Mouse (Mus musculus): ENCODE data around the gene Mast3.
"Not testable (repeated sequence)": the region's sequence is repeated elsewhere in the genome, so short reads cannot be mapped to it uniquely, and the experiment has no call there.

Gene Mast3

DNA sequence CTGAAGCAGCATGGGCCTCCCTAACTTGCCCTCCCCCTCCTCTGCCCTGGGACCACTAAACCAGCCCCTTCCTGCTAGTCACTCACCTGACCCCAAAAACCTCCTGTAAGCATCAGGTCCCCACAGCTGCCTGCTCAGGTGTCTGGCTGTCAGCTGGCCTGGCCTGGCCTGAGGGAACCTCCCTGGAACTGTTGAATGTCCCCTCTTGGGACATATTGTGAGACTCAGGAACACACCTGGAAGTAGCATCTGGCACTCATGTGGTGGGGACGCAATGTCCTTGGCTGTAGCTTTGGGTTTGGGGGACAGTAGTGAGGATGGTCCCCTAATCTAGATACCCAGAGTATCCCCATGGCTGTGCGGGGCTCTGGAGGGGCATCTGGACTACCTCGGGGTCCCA is 29.2 kb upstream of the Mast3 start:
- no peak for DNase-seq (ENCODE audit: low spot score)

DNA sequence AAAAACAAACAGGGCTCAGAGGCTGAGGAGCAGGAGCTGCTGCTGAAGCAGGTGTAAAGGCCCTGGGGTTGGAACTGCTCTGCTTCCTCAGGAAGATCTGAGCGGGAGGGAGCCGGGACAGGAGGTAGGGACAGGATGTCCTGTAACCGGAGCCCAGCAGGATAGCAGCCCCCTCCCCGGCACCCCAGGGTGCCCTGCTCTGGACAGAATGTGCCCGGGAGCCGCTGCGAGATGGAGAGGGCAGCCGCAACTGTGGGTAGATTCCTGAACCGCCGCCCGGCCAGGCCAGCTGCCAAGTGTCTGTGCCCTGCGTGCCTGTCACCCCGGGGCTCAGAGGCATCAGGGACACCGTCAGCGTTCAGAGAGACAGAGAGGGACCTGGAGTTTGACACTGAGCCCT is 28.7 kb upstream of the Mast3 start:
- no peak for DNase-seq (ENCODE audit: low spot score)

DNA sequence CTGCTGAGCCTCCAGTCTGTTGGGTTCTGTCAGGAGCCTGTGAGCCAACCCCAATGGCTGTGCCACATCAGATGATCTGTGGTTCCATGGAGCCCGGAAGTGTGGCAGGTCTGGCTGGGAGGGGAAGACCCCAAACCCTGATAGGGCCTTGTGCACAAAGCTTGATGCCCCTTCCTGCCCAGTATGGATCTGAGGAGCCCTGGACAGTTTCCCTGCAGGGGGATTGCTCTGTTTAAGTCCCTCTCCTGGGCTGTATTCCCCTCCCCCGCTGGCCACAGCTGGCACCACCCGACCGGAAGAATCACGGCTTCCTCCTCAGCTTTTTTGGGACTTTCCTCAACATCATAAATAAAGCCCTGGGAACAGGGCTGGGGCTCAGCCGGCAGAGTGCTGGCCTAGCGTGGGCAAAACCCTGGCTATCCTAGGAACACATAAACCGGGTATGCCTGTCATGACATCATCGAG is 28.2 kb upstream of the Mast3 start:
- no peak for DNase-seq (ENCODE audit: low spot score)

DNA sequence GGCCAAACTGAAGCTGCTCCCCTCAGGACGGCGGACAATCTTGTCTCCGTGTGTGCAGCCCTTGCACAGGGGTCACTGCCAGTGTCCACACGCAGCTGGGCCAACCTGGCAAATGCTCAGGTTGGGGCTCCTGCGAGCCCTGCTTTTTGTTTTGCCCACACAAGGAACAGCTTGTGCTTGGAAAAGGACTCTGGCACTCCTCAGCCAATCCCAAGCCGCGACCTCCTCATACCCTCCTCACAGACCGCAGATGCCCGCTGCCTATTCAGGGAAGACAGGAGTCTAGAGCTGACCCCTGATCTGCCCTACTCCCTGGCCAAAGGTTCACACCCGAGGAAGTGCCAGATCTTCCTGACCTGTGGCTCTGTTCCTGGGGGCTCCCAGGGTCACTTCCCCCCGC is 27.5 kb upstream of the Mast3 start:
- no peak for DNase-seq (ENCODE audit: low spot score)

DNA sequence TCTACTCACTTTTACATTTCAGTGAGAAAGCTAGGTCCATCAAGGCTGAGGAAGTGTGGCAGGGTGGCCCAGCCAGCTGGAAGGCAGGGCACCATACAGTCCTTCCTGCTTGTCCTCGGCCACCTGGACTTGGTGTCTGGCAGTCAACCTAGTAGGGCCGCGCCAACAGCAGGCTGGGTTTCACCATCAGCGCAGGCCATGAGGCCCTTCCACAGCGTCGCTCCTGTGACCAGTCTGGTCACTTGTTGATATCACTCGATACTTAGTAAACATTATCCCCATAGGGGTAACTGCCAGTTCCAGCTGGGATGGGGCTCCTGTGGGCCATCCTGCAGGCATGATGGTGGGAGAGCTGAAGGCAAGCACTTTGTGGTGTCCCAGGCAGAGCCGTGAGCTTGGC is 26.7 kb upstream of the Mast3 start:
- no peak for DNase-seq (ENCODE audit: low spot score)

DNA sequence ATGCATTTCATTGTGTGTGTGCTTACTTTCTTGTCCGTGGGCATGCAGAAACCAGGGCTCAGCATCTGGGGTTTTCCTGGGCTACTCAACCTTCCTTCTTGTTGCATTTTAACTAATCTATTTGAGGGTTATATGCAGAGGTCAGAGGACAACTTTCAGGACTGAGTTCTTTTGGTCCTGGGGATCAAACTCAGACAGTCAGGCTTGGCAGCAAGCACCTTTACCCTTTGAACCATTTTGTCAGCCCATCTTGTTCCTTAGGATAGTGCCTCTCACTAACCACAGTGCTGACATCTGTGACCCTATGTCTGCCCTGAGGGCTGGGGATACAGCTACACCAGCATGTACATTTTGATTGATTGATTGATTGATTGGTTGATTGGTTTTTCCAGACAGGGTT is 22.9 kb upstream of the Mast3 start:
- DNase-seq (ENCODE audit: low spot score) = no peak

DNA sequence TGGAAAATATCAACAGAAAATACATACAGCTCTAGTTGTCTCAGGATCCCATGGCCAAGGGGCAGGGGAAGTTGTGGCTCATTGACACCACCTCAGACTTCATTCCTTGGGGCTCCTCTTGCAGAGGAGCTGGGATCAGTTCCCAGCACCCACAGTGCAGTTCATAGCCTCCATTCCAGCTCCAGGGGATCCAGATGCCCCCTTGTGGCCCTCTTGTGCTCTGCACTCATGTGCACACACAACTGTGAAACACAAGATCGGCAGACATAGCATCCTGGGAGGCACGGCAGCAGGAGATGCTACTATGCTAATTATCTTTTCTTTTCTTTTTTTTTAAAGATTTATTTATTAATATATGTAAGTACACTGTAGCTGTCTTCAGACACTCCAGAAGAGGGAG is 22.2 kb upstream of the Mast3 start:
- DNase-seq (ENCODE audit: low spot score) = no peak

DNA sequence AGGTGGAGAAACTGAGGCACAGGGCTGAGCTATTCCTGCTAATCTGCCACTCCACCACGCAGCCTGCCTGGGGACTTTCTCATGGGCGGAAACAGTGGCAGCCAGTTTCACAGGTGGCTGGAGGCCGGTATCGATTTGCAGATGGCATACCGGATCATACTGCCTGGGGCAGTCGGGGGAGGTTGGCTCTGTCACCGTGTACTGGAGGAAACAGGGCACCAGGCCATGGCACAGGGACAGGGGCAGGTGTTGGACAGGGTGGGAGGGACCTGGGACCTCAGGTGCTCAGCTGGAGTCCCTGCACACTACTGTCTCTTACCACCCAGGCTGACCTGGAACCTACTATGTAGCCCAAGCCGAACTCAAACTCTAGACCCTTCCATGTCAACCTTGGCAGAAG is 21.0 kb upstream of the Mast3 start:
- no peak for DNase-seq (ENCODE audit: low spot score)

DNA sequence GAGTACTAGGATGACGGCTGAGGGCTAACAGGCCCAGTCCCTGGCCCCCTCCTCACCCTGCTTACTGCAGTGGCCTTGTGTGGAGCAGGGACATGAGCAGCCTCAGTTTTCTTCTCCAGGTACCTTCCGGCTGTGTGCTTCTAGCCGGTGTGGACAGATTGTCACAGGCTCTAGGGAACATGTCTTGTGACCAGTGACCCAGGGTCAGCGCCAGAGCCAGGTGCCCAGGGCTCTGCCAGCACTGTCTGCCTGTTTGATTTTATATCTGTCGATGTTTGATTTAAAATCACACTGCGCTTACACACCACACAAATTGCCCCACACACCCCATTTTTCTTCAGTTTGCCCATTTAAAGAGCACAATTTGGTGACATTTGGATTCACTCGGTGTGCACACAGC is 18.9 kb upstream of the Mast3 start:
- no peak for DNase-seq (ENCODE audit: low spot score)

DNA sequence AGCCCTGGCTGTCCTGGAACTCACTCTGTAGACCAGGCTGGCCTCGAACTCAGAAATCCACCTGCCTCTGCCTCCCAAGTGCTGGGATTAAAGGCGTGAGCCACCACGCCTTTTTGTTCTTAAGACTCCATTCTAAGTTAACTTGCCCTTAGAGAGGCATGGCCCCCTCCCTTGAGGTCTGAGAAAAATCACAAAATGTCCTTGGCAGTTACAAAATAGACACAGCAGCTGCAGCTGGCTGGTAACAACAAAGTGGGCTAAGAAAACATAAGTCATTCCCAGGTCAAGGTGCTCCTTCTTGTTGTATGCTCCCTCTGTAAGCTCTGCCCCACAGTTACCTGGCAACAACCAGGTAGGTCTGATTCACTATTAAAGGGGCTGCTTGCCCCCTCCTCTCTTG is 17.7 kb upstream of the Mast3 start:
- not testable (repeated sequence) for DNase-seq (ENCODE audit: low spot score)

DNA sequence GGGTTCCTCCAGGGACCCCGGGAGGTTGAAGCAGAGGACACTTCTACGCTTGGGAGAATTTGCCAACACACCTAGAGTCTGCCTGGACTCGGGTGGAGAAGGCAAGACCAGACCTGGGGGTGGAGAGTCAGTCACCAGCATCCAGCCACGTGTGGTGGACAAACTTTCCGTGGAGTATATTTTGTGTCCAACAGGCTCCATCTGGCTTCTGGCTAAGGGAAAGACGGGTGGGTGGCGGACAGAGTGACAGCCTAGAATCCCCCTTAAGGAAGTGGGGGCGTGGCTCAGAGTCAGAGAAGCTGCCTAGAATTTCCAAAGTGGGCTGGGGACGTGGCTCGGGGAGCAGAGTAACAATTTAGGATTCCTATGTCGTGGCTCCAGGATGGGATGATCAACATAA is 17.1 kb upstream of the Mast3 start:
- DNase-seq (ENCODE audit: low spot score) = no peak

DNA sequence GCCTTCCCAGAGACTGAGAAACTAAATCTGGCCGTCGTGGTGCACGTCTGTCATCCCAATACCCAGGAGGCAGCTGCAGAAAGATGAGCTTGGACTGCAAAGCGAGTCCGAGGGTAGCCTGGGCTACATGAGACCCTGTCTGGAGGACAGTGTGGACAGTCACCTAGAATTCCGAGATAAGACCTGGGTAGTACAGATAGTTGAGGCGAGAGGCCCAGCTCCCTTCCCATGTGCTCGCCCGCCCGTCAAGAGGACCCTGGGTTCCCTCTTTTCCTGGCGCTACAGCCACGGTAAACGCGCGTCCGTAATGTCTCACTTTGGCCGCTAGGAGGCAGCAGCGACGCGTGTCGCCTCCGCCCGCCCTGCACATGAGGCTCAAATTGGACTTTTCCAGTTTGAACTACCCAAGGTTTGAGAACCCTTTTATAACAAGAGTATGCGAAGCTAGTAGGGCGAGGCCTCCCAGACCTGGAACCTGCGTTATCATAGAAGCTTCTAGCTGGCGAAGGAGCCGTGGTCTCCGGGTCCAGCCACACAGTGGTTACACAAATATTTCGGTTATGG is 16.6 kb upstream of the Mast3 start:
- peak; percentile 89 for DNase-seq (ENCODE audit: low spot score)

DNA sequence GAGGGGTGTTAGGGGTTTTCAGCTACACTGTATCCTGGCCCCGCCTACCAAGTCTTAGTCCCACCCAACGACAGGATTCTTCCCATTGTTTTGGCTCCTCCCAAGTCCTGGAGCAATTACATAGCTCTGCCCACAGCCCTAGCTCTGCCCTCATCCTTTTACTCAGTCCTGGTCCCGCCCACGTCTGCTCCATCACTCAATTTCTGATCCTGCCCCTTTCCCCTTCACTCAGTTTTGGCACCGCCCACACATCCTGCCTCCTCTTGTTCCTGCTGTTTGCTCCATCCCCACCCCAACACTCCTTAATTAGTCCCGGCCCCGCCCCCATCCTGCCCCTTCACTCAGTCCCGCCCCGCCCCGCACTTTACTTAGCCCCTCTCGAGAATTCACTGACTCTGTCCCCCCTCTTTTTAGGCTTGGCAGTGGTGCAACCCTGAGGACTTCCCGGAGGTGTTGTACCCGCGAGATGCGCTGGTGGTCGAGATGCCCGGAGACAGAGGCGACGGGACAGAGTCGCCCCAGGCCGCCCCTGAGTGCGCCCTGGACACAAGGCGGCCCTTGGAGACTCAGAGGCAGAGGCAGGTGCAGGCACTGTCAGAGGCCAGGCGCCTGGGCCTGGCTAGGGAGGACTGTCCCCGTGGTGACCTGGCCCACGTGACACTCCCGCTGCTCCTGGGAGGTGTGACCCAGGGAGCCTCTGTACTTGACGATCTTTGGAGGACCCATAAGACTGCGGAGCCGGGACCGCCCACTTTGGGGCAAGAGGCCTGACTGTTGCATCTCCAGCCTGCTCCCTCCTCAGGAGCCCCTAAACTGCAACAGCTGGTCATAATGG is 15.5 kb upstream of the Mast3 start:
- DNase-seq (ENCODE audit: low spot score) = peak; percentile 68

DNA sequence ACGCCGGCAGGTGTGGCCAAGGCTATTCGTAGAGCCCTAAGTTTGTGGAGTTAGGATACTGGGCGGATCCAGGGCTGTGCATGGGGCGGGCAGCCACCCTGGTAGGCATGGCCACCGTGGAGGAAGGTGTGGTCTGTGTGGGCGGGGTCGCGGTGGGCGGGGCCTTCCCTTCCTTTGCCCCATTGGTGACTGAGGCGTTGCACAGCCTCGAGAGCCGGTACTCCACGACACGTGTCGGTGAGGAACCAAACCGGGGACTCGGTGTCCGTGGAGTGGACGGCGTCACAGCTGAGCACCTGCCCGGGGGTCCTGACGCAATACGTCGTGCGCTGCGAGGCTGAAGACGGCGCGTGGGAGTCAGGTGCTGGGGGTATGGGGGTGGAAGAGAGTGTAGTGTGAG is 11.8 kb upstream of the Mast3 start:
- DNase-seq (ENCODE audit: low spot score) = no peak

DNA sequence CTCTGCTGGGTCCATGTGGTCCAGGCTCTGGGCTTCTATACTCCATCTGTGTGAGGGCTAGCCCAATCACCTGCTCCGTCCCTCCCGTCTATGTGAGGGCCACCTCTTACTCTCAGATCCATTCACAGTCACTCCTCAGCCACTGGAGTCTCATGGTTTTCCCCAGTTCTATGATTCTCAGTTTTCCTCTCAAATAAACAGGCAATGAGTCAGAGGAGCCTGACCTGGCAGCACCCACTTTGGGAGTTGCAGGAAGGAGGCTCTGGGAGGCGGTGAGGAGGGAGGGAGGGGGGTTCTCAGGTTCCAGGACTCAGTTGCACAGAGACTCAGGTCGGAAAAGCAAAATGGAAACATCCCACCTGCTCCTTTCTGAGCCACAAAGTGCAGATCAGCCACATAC is 8.0 kb upstream of the Mast3 start:
- DNase-seq (ENCODE audit: low spot score) = no peak

DNA sequence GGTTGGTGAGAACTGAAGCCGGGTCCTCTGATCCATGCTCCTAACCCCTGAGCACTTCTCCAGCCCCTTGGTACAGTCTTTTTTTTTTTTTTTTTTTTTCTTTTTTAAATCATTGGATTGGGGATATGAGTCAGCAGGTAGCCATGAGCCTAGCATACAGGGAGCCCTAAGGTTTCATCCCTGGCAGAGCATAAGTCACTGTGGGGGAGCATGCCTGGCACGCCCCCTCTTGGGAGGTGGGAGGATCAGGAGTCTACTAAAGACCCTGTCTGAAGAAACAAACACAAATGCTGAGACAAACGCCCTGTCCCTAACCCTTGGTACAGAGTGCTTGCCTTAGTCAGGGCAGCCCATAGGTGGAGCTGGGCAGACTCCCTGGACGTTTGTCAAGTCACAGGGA is 7.2 kb upstream of the Mast3 start:
- no peak for DNase-seq (ENCODE audit: low spot score)

DNA sequence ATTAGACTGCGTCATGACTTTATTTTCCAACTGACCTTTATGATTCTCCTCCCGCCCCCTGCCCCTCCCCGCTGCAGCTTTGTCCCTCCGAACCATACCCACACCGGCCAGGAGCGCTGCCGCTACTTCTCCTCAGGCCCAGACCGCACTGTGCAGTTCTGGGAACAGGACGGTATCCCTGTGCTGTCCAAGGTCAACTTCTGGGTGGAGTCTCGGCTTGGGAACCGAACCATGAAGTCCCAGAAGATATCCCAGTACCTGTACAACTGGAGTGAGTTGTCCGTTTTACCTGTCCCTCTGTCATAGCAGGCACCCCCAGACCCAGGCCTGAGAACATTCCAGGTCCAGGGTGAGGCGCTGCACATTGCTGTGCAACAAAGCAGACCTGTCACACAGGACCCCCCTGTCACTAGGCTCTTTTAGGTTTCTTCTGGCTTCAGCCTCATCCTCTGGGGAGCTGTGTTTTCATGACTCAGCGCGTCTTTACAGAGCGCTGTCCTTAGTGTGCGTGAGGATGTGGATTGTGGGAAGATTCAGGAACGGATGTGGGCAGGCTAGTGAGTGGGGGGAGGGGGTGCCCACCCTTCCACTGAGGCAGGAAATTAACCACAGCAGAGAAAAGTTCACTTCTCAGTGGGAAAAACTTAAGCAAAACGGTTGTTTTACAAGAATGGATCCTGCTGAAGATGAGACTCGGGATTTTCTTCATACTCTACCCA is 6.3 kb upstream of the Mast3 start:
- no peak for DNase-seq (ENCODE audit: low spot score)

DNA sequence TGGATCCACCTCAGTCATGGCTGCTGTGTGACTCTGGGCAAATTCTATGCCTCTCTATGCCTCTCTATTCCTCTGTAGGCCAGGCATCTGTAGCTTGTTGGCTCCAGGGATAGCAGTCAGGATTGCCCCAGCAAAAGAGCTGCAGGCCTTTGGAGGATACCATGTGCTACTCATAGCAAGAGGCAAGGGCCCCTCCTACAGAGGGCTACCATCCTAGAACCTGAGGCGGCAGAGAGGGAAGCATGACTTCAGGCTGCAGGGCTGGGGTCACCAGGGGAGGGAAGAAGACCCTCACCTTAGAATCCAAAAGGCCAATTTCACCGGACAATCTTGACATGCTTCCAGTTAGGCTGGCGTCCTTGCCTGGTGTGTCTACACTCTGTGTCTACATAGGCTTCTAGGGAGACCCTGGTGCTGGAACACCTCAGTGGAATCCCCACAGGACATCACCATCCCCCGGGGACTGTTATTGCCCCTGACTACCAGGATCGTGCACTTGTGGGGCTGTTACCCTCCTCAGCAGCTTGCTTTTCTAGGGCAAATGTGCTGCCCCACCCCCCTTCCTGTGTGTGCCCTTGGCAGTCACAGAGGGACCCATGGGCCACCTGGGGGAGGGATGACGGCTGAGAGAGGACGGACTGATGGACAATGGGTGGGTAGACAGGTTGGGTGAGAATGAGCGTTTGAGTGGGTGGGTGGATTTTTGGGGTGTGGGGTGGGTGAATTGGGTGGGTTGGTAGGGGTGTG is 4.3 kb upstream of the Mast3 start:
- no peak for DNase-seq (ENCODE audit: low spot score)

DNA sequence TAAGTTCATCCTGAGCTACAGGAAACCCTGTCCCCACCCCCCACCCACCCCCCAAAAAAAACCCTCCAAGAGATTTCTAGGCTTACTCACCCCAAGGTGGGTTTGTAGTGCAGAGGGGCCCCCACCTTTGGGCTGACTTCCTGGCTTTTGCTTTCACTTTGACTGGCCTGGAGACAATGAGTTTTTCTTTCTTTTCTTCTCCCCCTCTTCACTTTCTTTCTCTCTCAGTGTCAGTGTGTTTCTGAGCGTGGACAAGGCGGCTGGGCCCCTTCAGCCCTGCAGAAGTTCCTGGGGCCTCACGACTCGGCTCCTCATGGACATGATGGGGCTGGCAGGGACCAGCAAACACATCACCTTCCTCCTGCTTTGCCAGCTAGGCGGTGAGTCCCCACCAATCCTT is 3.4 kb upstream of the Mast3 start, which contains the start of gene Il12rb1:
Il12rb1 (plus strand) TSS at position 211 of the 400 bp plus-strand sequence.
- DNase-seq (ENCODE audit: low spot score) = no peak

DNA sequence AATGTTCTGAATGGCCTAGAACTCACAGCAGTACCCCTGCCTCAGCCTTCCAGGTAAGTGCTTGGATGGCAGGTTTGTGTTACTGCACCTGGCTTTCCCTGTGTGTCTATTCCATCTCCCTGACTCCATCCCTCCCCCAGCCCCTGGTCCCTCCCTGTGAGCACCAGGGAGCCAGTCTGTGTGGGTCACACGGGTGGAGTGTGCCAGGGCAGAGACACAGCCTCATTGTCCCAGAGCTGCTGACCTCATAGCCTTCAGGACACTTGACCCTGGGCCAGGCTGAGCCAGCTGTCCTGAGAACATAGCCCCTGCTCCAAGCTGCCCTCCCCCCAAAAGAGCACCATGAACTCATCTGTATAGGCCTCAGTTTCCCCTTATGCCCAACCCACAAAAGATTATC is 2.5 kb upstream of the Mast3 start:
- no peak for DNase-seq (ENCODE audit: low spot score)

DNA sequence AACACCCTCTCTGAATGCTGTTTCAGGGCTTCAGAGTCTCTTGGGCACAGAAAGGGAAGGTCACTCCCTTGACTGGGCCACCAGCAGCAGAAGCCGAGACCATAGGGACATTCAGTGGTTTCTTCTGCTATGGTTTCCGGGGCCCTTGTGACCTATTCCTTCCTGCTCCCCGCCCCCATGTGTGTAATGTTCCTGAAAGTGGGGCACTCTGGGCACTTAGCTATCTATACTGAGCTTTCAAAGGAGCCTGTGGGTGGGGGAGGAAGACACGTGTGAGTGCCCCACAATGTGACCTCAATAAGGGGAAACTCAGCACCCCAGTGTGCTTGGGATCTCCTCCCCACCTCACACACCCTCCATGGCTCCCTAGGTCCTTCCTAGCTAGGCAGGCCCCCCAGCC is 1.7 kb upstream of the Mast3 start:
- no peak for DNase-seq (ENCODE audit: low spot score)

DNA sequence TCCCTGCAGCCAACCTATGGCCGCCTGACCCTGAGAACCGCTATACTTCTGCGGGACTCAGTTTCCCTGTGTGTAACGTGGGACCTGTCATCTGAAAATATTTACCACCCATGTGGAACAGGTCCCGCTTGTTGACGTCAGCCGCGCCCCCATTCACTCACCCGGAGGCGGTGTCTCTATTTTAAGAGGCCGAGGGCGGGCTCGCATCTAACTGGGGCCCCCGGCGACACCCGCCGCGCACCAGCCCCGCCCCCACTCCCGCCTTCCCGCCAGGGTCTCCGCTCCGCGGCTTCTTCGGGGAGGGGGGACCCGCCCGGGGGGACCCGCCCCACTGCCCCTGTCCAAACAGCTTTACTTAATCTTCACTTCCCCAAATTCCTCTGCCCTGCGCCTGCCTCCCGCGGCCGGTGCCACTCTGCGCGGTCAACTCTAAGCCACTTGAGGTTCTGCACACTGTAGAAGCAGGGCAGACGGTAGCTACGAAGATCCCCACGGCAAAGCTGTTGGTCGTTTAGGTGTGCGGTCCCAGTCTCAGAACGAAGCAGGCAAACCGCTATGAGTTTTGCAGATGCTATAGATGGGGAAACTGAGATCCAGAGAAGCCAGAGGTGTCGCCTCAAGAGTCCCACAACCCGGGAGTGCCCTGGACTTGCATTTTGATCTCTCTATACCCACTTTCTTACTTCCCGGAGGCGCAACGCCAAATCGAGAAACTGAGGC is 933 bp downstream of the Mast3 start:
- peak; percentile 27 for DNase-seq (ENCODE audit: low spot score)
